Mouse (Mus musculus) neural tube, embryonic 14.5 days (tissue): ENCODE measurements at regions not wholly inside any gene's neighbourhood (a gene's known extent, or its start where the extent isn't known, plus 50 kb on each side); places are given as distances from the start of the nearest gene placed in this dataset.

Experiments used
- ATAC-seq: fragments of 200-750 bp; cut with Nextera tagmentation; 2 replicates; pipeline ENCODE4 v1.8.0; 2017; ENCODE audit warnings: low read depth, mild to moderate bottlenecking, moderate TSS enrichment, moderate library complexity
- H3K27ac ChIP-seq: fragments of 300-500 bp; sonication (generic); 2 replicates; pipeline ENCODE4 v1.5.1; 2014; ENCODE audit warnings: low read depth, mild to moderate bottlenecking, control low read depth, low read length, moderate library complexity, mixed read lengths
- H3K27me3 ChIP-seq: fragments of 300-500 bp; sonication (generic); 2 replicates; pipeline ENCODE4 v1.6.1; 2014; ENCODE audit warnings: low read length; ENCODE audit not compliant: control insufficient read depth, insufficient read depth
- H3K36me3 ChIP-seq: fragments of 300-500 bp; sonication (generic); 2 replicates; pipeline ENCODE4 v1.6.1; 2014; ENCODE audit warnings: low read length, mixed read lengths; ENCODE audit not compliant: control insufficient read depth, insufficient read depth
- H3K4me1 ChIP-seq: fragments of 300-500 bp; sonication (generic); 2 replicates; pipeline ENCODE4 v1.6.1; 2014; ENCODE audit warnings: low read length; ENCODE audit not compliant: control insufficient read depth, insufficient read depth
- H3K4me2 ChIP-seq: fragments of 300-500 bp; sonication (generic); 2 replicates; pipeline ENCODE4 v1.6.1; 2014; ENCODE audit warnings: mild to moderate bottlenecking, low read depth, low read length, control low read depth
- H3K4me3 ChIP-seq: fragments of 300-500 bp; sonication (generic); 2 replicates; pipeline ENCODE4 v1.5.1; 2014; ENCODE audit warnings: low read depth, low read length, control low read depth, mixed read lengths
- H3K9ac ChIP-seq: fragments of 300-500 bp; sonication (generic); replicated peaks from 2 replicates; pipeline ENCODE4 v1.6.1; 2014; ENCODE audit warnings: low read depth, mild to moderate bottlenecking, control low read depth, low read length, mixed read lengths
- H3K9me3 ChIP-seq: fragments of 300-500 bp; sonication (generic); 2 replicates; pipeline ENCODE4 v1.6.1; 2016; ENCODE audit warnings: low read length; ENCODE audit not compliant: control insufficient read depth
- WGBS: fragments of 180-500 bp; shearing (Covaris S2); extraction: QIAGEN DNeasy Blood & Tissue Kit; methylation state at CpG from one replicate; pipeline ENCODE4 v1.1.7; 2014; 5-methylcytosine and 5-hydroxymethylcytosine counted together

DNA sequence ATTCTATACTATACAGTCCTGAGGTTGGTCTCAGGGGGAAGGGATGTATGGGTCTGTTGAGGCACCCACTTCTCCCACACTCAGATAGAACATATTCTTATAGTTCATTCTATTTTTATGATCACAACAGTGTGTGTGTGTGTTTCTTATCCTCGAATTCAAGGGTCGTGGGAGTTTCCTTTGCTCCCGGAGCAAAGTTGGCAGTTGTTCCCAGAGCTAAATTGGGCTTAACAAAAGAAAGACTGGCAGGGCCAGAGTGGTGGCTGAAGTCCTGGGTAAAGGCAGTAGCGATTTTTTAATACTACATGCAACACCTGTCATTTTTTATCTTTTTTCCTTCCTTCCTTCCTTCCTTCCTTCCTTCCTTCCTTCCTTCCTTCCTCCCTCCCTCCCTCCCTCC, 131.5 kb upstream of the Sp4 start:
- ATAC-seq: no peak
- H3K4me3 ChIP-seq: no peak overlapping the region
- 63% methylated on average over 4 of the region's 4 CpGs for WGBS
- H3K4me1 ChIP-seq: no peaks in the 10 kb centered on the region
- no peaks in the 10 kb centered on the region for H3K9me3 ChIP-seq
- H3K27me3 ChIP-seq: no peaks in the 10 kb centered on the region
- no peak overlapping the region for H3K27ac ChIP-seq
- no peak overlapping the region for H3K9ac ChIP-seq
- H3K36me3 ChIP-seq: no peaks in the 10 kb centered on the region
- H3K4me2 ChIP-seq: no peak overlapping the region

DNA sequence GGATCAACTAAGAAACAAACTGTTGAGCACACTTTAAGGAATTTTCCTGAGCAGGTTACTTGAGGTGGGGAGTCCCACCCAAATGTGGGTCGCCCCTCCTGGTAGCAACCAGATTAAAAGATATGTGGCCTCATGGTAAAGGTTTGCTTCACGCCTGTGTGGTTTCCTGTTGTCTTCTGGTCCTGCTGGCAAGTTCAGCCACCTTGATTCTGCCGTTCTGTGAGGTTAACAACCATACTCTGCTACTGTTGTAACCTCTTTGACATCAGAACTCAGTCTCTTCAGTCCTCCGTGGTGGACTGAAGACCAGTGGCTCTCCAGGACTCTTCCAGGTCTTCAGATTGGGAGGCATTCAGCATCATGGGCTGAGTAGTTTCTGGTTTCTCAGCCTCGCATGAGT, 127.1 kb upstream of the Sp4 start:
- Histone ChIP-seq H3K9ac (no peak overlapping the region), H3K4me2 (no peak overlapping the region), H3K27ac (no peak overlapping the region), H3K9me3 (no peaks in the 10 kb centered on the region), H3K4me1 (no peaks in the 10 kb centered on the region), H3K36me3 (no peaks in the 10 kb centered on the region), H3K4me3 (no peak overlapping the region), H3K27me3 (no peaks in the 10 kb centered on the region)
- ATAC-seq: no peak
- 84% methylated on average over 5 of the region's 5 CpGs for WGBS

DNA sequence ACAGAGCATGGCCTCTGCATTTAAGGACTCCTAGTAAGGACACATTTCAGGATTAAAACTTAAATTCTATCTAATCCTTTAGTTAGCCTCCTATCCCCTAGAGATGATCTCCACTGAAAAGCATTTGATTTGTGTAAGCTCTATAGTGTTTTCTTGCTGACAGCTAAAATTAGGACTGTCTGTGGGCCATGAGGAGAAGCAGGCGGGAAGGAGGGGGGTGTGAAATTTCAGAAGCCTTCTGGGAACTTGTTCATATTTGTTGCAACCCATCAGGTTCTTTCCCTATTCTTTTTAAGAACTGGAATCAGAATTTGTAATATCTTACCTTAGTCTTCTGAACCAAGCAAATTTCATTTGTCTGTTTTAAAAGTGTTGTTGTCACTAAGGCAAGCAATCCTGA, 114.7 kb upstream of the Sp4 start:
- no peak overlapping the region for H3K9ac ChIP-seq
- no peak overlapping the region for H3K4me3 ChIP-seq
- 79% methylated on average over 1 of the region's 1 CpGs for WGBS
- H3K27ac ChIP-seq: no peak overlapping the region
- H3K4me2 ChIP-seq: no peak overlapping the region
- no peaks in the 10 kb centered on the region for H3K9me3 ChIP-seq
- H3K36me3 ChIP-seq: no peaks in the 10 kb centered on the region
- no peaks in the 10 kb centered on the region for H3K4me1 ChIP-seq
- no peaks in the 10 kb centered on the region for H3K27me3 ChIP-seq
- no peak for ATAC-seq

DNA sequence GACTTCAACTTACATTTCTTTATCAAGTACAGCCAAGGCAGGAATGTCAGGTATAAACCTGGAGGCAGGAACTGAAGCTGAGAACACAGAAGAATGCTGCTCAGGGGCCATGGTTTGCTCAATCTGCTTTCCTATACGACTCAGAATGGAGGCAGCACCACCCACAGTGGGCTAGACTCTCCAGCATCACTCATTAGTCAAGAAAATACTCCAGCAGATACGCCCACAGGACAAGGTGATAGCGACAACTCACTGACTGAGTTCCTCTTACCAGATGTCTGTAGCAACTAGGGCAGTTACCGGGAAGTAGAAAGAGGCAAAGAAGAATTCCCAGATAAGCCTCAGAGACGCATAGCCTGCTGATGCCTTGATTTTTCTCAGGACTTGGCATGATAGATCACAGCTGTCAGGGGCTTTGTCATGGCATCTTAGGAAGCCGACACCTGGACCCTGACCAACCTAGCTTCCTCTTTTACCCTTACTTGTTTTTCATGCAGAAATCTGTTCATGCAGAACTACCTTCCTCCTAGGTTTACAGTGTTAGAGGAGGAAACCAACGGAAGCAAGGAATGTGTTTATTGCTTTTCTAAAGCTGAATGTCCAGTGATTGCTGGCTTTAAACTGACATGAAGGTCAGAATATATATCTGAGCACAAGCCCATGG, 110.7 kb upstream of the Sp4 start:
- WGBS: 72% methylated on average over 7 of the region's 7 CpGs

DNA sequence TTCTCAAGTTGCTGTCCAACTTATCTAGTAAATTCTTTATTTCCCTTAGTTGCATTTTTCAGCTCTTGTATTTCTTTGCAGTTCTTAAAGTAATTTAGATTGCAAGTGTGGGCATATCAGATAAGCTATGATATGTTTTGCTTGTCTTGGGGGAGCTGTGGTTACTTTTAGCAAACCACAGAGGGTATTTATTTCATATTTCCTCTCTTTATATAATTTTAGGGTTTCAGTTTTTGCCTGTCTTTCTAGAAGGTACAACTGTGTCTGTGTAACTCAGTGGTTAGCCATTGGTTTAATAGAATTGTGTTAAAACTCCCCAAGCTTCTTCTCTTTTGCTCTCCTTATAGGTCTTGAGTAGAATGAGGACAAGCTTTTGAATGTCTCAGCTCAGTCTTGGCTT, 109.7 kb upstream of the Sp4 start:
- Histone ChIP-seq H3K27ac (no peak overlapping the region), H3K4me1 (no peaks in the 10 kb centered on the region), H3K4me3 (no peak overlapping the region), H3K27me3 (no peaks in the 10 kb centered on the region), H3K4me2 (no peak overlapping the region), H3K9me3 (no peaks in the 10 kb centered on the region), H3K36me3 (no peaks in the 10 kb centered on the region), H3K9ac (no peak overlapping the region)
- ATAC-seq: no peak

More for the DNA sequence above, 110.7 kb upstream of the Sp4 start:
- no peaks in the 10 kb centered on the region for H3K36me3 ChIP-seq
- H3K4me2 ChIP-seq: no peak overlapping the region
- no peak overlapping the region for H3K4me3 ChIP-seq
- ATAC-seq: no peak
- H3K9ac ChIP-seq: no peak overlapping the region
- no peaks in the 10 kb centered on the region for H3K4me1 ChIP-seq
- no peaks in the 10 kb centered on the region for H3K9me3 ChIP-seq
- no peak overlapping the region for H3K27ac ChIP-seq
- H3K27me3 ChIP-seq: no peaks in the 10 kb centered on the region

DNA sequence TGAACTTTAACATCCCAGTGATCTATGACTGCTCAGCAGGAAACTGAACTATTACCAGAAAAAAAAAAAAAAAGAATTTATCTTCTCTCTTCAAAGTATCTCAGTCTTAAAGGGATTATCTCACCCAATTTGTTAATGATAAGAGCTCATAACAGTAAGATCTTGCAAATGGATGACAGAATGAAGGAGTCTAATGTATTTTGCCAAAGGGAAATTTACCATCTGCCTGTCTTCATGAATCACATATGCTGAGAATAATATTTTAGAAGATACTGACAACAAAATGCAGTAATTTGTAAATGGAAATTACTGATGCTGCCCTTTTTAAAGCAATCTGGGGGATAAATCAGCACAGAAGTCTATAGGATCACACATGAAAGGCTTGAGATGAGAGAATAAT, 103.9 kb upstream of the Sp4 start:
- Histone ChIP-seq H3K27me3 (no peaks in the 10 kb centered on the region), H3K4me1 (no peaks in the 10 kb centered on the region), H3K4me2 (no peak overlapping the region), H3K4me3 (no peak overlapping the region), H3K36me3 (no peaks in the 10 kb centered on the region), H3K27ac (no peak overlapping the region), H3K9ac (no peak overlapping the region), H3K9me3 (no peaks in the 10 kb centered on the region)
- no peak for ATAC-seq

- H3K9me3 ChIP-seq: no peaks in the 10 kb centered on the region
- H3K27ac ChIP-seq: no peak overlapping the region
- 40% methylated on average over 5 of the region's 5 CpGs for WGBS
- H3K36me3 ChIP-seq: no peaks in the 10 kb centered on the region
- H3K4me2 ChIP-seq: no peak overlapping the region
- H3K27me3 ChIP-seq: no peaks in the 10 kb centered on the region
- H3K4me1 ChIP-seq: no peaks in the 10 kb centered on the region
- no peak; the same call in 1 of the 2 replicates for ATAC-seq
- H3K4me3 ChIP-seq: no peak overlapping the region
- no peak overlapping the region for H3K9ac ChIP-seq
Measured at GRCm38 (mm10) chr12:118404171-118404570, 102.9 kb upstream of the Sp4 start.

DNA sequence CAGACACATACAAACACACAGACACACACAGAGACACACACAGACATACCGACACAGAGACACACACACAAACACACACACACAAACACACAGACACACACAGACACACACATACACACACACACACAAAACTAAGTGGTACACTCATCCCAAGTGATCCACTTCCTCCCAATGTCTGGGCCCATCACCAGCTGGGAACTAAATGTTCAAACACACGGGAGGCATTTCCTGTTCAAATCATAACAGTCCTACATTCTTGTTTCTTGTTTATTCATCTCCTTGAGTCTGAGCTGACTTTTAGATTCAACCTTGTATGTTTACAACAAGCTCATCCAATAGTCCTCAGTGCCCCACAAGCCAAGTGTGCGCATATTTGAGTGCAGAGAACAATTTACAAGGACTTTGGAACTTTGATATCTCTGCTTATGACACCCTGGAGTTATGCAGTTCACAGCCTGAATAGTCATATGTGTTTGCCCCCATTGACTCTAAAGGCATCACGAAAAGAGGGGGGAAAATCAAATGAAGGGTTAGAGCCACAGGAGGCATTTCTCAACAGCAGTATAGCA, 102.4 kb upstream of the Sp4 start:
- Histone ChIP-seq H3K27ac (no peak overlapping the region), H3K36me3 (no peaks in the 10 kb centered on the region), H3K9ac (no peak overlapping the region)

DNA sequence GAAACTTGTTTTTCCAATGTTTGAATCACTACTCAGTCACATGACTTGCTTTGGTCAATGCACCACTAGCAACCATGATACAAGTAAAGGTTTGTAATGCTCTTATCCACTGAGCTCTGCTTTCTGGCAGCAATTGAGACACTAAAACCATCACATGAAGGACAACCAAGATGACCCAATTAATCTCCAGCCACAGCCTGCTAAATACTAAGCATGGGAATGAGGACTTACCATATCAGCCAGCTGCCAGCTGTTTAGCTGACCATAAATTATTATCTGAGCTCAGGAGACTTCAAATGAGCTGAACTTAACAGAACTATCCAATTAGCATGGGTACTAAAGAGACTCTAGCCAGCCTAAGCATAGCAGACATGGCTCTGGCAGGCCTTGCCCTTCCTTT, 100.1 kb upstream of the Sp4 start:
- H3K27me3 ChIP-seq: no peaks in the 10 kb centered on the region
- no peaks in the 10 kb centered on the region for H3K36me3 ChIP-seq
- no peak overlapping the region for H3K4me2 ChIP-seq
- H3K27ac ChIP-seq: no peak overlapping the region
- H3K4me3 ChIP-seq: no peak overlapping the region
- H3K4me1 ChIP-seq: no peaks in the 10 kb centered on the region
- no peak overlapping the region for H3K9ac ChIP-seq
- ATAC-seq: no peak
- no peaks in the 10 kb centered on the region for H3K9me3 ChIP-seq

More for the DNA sequence above, 102.4 kb upstream of the Sp4 start:
- Histone ChIP-seq H3K4me3 (no peak overlapping the region), H3K4me1 (no peaks in the 10 kb centered on the region), H3K4me2 (no peak overlapping the region), H3K9me3 (no peaks in the 10 kb centered on the region), H3K27me3 (no peaks in the 10 kb centered on the region)
- 68% methylated on average over 4 of the region's 4 CpGs for WGBS
- ATAC-seq: no peak
